Mouse (Mus musculus) limb, embryonic 15.5 days (tissue): Measurements from ENCODE around the gene Zbtb45. TPM values are rescaled to one million over a fixed set of nuclear protein-coding genes. Genes with fewer than 3 reads are reported as not detected.

ENCODE experiments used
- ATAC-seq: fragments of 200-750 bp; cut with Nextera tagmentation; 2 replicates; pipeline ENCODE4 v1.8.0; 2017; ENCODE audit warnings: low read depth, moderate TSS enrichment; ENCODE audit not compliant: insufficient number of reproducible peaks, low FRiP score, low TSS enrichment
- H3K27ac ChIP-seq: fragments of 300-500 bp; sonication (generic); 2 replicates; pipeline ENCODE4 v1.5.1; 2015; ENCODE audit warnings: moderate library complexity, mild to moderate bottlenecking, inconsistent platforms
- H3K27me3 ChIP-seq: fragments of 300-500 bp; sonication (generic); 2 replicates; pipeline ENCODE4 v1.6.1; 2015; ENCODE audit warnings: inconsistent platforms
- H3K36me3 ChIP-seq: fragments of 300-500 bp; sonication (generic); 2 replicates; pipeline ENCODE4 v1.6.1; 2015; ENCODE audit warnings: inconsistent platforms
- H3K4me1 ChIP-seq: fragments of 300-500 bp; sonication (generic); 2 replicates; pipeline ENCODE4 v1.6.1; 2015; ENCODE audit warnings: inconsistent platforms
- H3K4me2 ChIP-seq: fragments of 300-500 bp; sonication (generic); 2 replicates; pipeline ENCODE4 v1.6.1; 2015; ENCODE audit warnings: mild to moderate bottlenecking, inconsistent platforms
- H3K4me3 ChIP-seq: fragments of 300-500 bp; sonication (generic); 2 replicates; pipeline ENCODE4 v1.5.1; 2015; ENCODE audit warnings: mild to moderate bottlenecking, inconsistent platforms
- H3K9ac ChIP-seq: fragments of 300-500 bp; sonication (generic); 2 replicates; pipeline ENCODE4 v1.6.1; 2015; ENCODE audit warnings: inconsistent platforms
- H3K9me3 ChIP-seq: fragments of 300-500 bp; sonication (generic); 2 replicates; pipeline ENCODE4 v1.6.1; 2016; ENCODE audit warnings: inconsistent platforms
- WGBS: fragments of 180-500 bp; shearing (Covaris S2); methylation state at CpG from one replicate; pipeline ENCODE4 v1.1.7; 2015; 5-methylcytosine and 5-hydroxymethylcytosine counted together
- polyA plus RNA-seq: library from polyadenylated mRNA; unstranded; fragments of >200 nt; fragmentation: Nextera tagmentation; extraction: Ambion mirVana; gene quantifications from 2 replicates; pipeline ENCODE4 v1.2.1, GENCODE M21; 2015

Gene Zbtb45
- polyA plus RNA-seq, result 23.7 and 25.2 TPM in 2 replicates

DNA sequence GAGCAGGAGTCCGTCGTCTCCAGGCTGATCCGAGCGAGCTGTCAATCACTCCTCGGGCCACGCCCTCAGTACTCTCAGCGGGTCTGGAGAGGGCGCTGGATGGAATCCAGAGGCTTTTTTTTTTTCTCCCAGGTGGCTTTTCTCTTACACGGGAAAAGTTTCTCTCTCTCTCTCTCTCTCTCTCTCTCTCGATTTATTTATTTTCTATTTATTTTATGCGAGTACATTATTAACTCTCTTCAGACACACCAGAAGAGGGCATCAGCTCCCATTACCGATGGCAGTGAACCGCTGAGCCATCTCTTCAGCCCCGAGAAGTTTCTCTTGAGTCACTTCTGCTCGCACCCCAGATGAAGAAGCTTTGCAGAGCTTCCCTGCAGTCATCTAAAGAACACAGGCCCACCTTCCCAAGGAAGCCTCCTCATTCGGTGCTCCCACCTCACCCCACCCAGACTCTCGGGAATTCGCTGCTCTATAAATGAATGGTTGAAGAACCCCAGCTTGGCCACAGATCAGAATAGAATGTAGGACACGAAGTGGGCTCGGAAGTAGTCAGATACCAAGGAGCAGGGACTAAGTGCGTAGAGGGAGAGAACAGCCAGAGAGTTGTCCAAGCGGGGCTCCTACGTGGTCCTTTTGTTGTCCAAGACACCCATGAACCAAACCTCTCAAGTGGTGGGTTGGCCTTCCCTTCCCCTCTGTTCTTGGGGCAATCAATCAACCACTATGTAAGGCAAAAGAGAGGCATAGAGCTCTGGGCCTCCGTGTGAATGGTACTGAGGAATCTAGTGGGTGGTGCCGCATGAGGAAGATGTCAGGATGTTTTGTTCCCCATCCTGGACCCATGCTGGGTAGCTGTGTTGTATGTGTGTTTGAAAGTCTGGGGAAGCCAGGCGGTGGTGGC lies at the start of gene Zbtb45:
Zbtb45 (minus strand) TSS at position 30 of the 904 bp plus-strand sequence.
- peak within 1 kb of the TSS; percentile 76 for H3K4me3 ChIP-seq
- WGBS, result 15% methylated on average over 26 of the region's 26 CpGs
- H3K4me2 ChIP-seq, result peak within 1 kb of the TSS; percentile 66
- no peaks in the 10 kb centered on the region for H3K9me3 ChIP-seq
- H3K36me3 ChIP-seq, result peaks cover 29% of the 10 kb centered on the region
- peak within 1 kb of the TSS; percentile 90 for H3K9ac ChIP-seq
- no peaks in the 10 kb centered on the region for H3K27me3 ChIP-seq
- peaks cover 33% of the 10 kb centered on the region for H3K4me1 ChIP-seq
- H3K27ac ChIP-seq, result peak within 1 kb of the TSS; percentile 98
- ATAC-seq, result no peak

DNA sequence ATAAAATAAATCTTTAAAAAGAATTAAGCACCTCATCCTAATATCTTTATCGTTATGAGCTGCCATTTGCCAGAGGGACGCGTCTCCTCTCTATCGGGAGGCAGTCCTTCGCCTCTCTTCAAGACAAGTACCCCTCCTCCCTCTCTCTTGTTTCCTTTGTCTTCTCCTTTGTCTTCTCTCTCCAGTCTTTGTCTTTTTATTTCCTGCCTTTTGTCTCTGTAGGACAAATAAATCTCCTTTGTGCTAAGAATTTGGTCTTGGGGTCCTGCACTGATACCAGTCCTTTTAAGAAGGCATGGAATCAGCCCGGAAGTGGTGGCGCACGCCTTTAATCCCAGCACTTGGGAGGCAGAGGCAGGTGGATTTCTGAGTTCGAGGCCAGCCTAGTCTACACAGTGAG lies 49.7 kb upstream of the Zbtb45 start:
- Histone ChIP-seq H3K4me3 (no peak overlapping the region), H3K9ac (no peak overlapping the region), H3K36me3 (no peaks in the 10 kb centered on the region), H3K4me2 (no peak overlapping the region), H3K9me3 (no peaks in the 10 kb centered on the region), H3K4me1 (no peaks in the 10 kb centered on the region), H3K27me3 (no peaks in the 10 kb centered on the region), H3K27ac (no peak overlapping the region)
- 89% methylated on average over 9 of the region's 9 CpGs for WGBS
- ATAC-seq, result no peak

DNA sequence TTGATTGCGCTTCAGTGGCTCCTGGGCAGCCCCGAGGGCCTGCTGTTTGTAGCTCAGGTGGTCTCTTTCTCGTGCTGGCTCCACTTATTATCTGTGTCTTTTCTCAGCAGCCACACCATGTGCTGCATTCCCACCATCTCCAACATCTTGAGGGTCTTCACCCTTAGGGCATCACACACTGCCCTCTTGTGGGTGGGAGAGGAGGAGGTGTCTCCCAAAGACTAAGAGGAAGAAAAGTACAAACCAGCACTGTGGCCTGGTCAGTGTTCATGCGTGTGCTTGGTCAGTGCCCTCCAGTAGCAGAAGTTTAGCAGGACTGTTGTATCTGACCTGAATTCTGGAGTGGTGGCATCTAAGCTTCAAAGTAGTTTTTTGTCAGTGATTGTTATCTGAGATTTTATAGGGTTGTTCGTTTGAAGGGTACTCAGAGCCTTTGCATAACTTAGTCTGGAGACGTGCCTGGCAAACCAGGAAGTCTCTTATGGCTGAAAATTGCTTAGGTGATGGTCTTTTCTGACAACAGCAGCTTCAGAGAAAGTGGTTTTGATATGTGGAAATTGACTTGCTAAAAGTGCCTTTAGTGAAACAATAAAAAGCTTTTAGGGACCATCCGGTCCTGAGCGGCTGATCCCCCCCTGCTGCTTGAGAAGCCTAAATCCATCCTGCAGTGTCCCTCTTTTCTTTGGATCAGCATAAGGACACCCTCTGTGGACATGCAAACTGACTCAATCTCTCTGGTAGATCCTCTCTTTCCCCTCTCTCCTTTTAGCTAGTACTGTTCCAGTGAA lies 47.3 kb upstream of the Zbtb45 start:
- no peak for ATAC-seq
- WGBS, result 57% methylated on average over 8 of the region's 8 CpGs
- H3K4me3 ChIP-seq, result no peak overlapping the region

DNA sequence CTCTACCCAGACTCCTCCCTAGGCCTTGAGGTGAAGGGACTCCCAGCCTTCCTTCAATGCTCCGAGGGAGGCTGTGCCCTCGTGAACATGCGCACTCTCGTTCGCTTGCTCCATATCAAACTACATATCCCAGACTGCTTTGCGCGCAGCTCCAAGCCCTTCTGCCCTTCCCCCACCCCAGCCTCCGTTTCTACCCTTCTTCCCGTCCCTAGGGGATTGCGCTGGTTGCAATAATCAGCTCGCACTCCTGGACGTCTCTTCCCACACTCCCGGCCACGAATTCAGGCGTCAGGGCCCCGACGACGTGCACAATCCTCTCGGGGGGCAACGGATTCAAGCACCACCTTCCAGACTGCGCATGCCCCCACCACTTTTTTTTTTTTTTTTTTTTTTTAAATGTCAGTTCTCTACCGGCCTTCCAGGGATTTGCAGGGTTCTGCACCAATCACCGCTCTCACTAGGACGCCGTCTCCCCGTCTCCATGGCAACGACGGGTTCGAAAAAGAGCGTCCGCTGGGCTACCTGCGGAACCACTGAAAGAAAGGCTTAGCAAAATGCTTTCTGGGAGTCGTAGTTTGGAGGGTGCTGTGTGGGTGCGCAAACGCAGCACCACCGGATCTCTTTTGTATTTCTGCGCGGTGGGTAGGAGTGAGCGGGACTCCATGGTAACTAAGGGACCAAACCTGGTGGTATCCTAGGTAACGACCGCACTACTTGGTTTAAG lies 44.6 kb upstream of the Zbtb45 start, which contains the start of gene Mzf1:
Mzf1 (minus strand) TSS at position 478 of the 724 bp plus-strand sequence.
- H3K36me3 ChIP-seq, result no peaks in the 10 kb centered on the region
- peak within 1 kb of the TSS; percentile 78 for H3K4me2 ChIP-seq
- peak; percentile 94 for ATAC-seq
- H3K9me3 ChIP-seq, result no peaks in the 10 kb centered on the region
- H3K27ac ChIP-seq, result peak within 1 kb of the TSS; percentile 86
- under 1% methylated on average over 41 of the region's 41 CpGs for WGBS
- H3K27me3 ChIP-seq, result no peaks in the 10 kb centered on the region
- H3K4me3 ChIP-seq, result peak within 1 kb of the TSS; percentile 62
- peaks cover 5% of the 10 kb centered on the region; the same call in 1 of the 2 replicates for H3K4me1 ChIP-seq
- peak within 1 kb of the TSS; percentile 55 for H3K9ac ChIP-seq

More for the DNA sequence above, 47.3 kb upstream of the Zbtb45 start:
- H3K36me3 ChIP-seq, result no peaks in the 10 kb centered on the region
- peaks cover 5% of the 10 kb centered on the region; the same call in 1 of the 2 replicates for H3K4me1 ChIP-seq
- H3K9ac ChIP-seq, result no peak overlapping the region
- no peaks in the 10 kb centered on the region for H3K27me3 ChIP-seq
- H3K27ac ChIP-seq, result no peak overlapping the region
- H3K9me3 ChIP-seq, result no peaks in the 10 kb centered on the region
- H3K4me2 ChIP-seq, result no peak overlapping the region

DNA sequence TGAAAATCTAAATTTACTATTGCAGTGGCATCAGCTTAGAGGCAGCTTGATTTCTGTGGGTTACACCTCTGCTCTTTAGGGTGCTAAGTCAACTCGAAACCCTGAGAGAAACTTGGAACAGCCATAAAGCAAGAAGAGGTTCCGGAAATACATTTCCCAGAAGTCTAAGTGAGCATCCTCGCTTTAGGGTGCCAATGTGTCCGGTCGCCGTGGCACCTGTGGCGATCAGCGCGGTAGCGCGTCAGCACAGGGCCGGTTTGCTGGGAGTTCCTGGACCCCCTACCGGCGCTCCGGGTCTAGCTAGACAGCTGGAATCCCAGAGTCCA lies 44.1 kb upstream of the Zbtb45 start:
- Histone ChIP-seq H3K9ac (peak overlapping the region; percentile 55), H3K36me3 (no peaks in the 10 kb centered on the region), H3K27ac (0 out of 2 replicates have a peak overlapping the region, but pooled peaks have one; percentile 61), H3K4me1 (peaks cover 5% of the 10 kb centered on the region; the same call in 1 of the 2 replicates), H3K27me3 (no peaks in the 10 kb centered on the region), H3K9me3 (no peaks in the 10 kb centered on the region), H3K4me3 (peak overlapping the region; percentile 62), H3K4me2 (peak overlapping the region; percentile 78)
- WGBS, result 2% methylated on average over 15 of the region's 15 CpGs
- ATAC-seq, result no peak

DNA sequence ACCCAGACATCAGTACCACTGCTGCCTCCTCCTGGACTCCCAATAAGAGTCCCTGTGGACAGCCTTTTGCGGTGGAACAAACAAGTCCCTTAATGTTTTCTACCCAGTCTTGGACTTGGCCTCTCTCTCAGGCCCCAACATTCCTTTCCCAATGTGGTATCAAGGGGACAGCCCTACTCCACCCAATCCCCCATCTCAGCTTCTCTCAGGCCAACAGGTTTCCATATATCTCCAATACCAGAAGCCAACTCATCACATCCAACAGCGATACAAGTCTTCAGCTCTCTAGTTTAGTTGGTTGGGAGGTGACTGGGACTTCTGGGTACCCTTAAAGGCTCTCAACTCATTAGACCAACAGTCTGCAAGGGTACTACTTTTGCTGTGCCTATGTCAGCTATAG lies 43.7 kb upstream of the Zbtb45 start:
- H3K4me3 ChIP-seq, result peak overlapping the region; percentile 62; the same call in 1 of the 2 replicates

DNA sequence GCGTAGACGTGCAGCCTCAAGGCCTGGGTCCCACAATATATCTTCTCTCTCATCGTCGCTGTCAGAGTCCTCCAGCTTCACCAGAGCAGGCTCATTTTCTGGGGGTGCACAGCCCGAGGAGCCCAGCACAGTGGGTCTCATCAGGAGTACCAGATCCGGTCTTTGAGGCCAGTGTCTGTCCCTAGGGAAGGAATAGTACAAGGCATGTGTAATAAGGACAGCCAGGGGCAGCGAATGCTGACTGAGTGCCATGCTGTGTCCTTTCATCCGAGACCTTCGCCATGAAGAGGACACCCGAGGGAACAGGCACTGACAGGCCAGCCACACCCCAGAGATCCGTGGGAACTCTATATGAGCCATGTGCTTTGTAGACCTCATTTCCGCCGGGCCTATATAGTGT lies 43.2 kb upstream of the Zbtb45 start:
- H3K4me2 ChIP-seq, result no peak overlapping the region
- no peak overlapping the region for H3K4me3 ChIP-seq
- H3K36me3 ChIP-seq, result no peaks in the 10 kb centered on the region
- H3K9ac ChIP-seq, result no peak overlapping the region
- no peaks in the 10 kb centered on the region for H3K9me3 ChIP-seq
- peaks cover 5% of the 10 kb centered on the region; the same call in 1 of the 2 replicates for H3K4me1 ChIP-seq
- H3K27ac ChIP-seq, result no peak overlapping the region
- ATAC-seq, result no peak
- H3K27me3 ChIP-seq, result no peaks in the 10 kb centered on the region
- 86% methylated on average over 13 of the region's 13 CpGs for WGBS

More for the DNA sequence above, 43.7 kb upstream of the Zbtb45 start:
- peaks cover 5% of the 10 kb centered on the region; the same call in 1 of the 2 replicates for H3K4me1 ChIP-seq
- no peaks in the 10 kb centered on the region for H3K9me3 ChIP-seq
- H3K4me2 ChIP-seq, result peak overlapping the region; percentile 78; the same call in 1 of the 2 replicates
- H3K27me3 ChIP-seq, result no peaks in the 10 kb centered on the region
- no peak overlapping the region for H3K9ac ChIP-seq
- H3K36me3 ChIP-seq, result no peaks in the 10 kb centered on the region
- ATAC-seq, result no peak
- 96% methylated on average over 2 of the region's 2 CpGs for WGBS
- H3K27ac ChIP-seq, result no peak overlapping the region

DNA sequence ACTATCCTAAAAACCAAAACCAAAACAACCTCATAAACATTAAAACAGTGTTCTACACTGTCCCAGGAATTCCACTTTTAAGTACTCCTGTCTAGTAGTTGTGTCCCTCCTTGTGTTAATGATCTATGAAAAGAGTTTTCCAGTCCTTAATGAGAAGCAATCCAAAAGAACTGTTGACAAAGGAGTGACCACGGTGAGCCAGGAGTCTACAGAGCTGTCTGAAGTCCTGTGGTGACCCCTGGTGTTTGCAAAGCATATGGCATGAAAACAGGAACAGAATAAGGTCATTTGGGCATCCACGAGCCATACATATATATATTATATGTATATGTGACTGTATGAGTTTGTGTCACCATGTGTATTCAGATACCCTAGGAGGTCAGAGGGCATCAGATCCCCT lies 36.2 kb upstream of the Zbtb45 start:
- WGBS, result 7% methylated on average over 2 of the region's 2 CpGs
- H3K27me3 ChIP-seq, result peaks cover 46% of the 10 kb centered on the region
- H3K27ac ChIP-seq, result no peak overlapping the region
- no peak for ATAC-seq
- H3K4me1 ChIP-seq, result peaks cover 16% of the 10 kb centered on the region
- H3K4me2 ChIP-seq, result no peak overlapping the region
- no peak overlapping the region for H3K9ac ChIP-seq
- no peak overlapping the region for H3K4me3 ChIP-seq
- H3K36me3 ChIP-seq, result no peaks in the 10 kb centered on the region
- H3K9me3 ChIP-seq, result no peaks in the 10 kb centered on the region

DNA sequence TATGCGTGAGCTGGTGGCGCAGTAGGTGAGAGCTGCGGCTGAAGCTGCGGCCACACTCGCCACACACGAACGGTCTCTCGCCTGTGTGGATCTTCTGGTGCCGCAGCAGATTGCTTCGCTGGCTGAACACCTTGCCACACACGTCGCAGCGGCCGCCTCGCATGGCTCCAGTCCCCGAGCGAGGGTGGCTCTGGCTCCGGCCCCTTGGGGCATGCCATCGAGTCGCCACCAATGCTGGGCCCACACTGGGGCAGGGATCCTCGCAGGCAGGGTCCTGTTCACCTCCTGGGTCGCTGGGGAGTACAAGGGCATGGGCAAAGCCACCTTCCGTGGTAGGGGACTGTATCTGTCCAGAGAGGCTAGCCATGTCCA lies 34.4 kb upstream of the Zbtb45 start:
- Histone ChIP-seq H3K27ac (no peak overlapping the region), H3K27me3 (peaks cover 51% of the 10 kb centered on the region), H3K9me3 (no peaks in the 10 kb centered on the region), H3K36me3 (no peaks in the 10 kb centered on the region), H3K4me3 (peak overlapping the region; percentile 46), H3K4me2 (peak overlapping the region; percentile 97), H3K4me1 (peaks cover 16% of the 10 kb centered on the region), H3K9ac (peak overlapping the region; percentile 64; the same call in 1 of the 2 replicates)
- no peak for ATAC-seq
- 2% methylated on average over 23 of the region's 23 CpGs for WGBS

DNA sequence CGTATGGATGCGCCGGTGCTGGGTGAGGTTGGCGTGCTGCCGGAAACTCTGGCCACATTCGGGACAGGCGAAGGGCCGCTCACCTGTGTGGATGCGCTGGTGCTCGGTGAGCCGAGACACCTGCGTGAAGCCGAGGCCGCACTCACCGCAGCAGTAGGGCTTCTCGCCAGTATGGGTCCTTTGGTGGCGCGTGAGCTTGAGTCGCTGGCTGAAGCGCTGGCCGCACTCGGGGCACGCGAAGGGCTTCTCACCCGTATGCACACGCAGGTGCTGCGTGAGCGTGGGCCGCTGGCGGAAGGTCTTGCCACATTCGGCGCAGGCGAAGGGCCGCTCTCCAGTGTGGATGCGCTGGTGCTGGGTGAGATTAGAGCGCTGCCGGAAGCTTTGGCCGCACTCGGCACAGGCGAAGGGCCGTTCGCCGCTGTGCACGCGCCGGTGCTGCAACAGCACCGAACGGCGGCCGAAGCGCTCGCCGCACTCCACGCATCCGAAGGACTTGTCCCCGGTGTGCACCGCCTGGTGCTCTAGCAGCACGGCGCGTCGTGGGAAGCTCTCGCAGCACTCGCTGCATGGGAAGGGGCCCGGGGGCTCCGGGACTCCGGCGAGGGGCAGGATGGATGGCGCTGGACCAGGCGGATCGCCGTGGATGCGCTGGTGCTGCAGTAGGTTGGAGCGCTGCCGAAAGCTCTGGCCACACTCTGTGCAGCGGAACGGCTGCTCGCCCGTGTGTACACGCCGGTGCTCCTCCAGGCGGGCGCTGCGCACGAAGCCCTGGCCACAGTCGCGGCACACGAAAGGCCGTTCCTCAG lies 33.8 kb upstream of the Zbtb45 start:
- Histone ChIP-seq H3K9ac (peak overlapping the region; percentile 64), H3K36me3 (no peaks in the 10 kb centered on the region), H3K27ac (no peak overlapping the region), H3K4me3 (peak overlapping the region; percentile 46), H3K9me3 (no peaks in the 10 kb centered on the region), H3K4me2 (peak overlapping the region; percentile 97), H3K4me1 (peaks cover 20% of the 10 kb centered on the region), H3K27me3 (peaks cover 51% of the 10 kb centered on the region)
- 7% methylated on average over 88 of the region's 88 CpGs for WGBS
- ATAC-seq, result peak; percentile 31; the same call in 1 of the 2 replicates

DNA sequence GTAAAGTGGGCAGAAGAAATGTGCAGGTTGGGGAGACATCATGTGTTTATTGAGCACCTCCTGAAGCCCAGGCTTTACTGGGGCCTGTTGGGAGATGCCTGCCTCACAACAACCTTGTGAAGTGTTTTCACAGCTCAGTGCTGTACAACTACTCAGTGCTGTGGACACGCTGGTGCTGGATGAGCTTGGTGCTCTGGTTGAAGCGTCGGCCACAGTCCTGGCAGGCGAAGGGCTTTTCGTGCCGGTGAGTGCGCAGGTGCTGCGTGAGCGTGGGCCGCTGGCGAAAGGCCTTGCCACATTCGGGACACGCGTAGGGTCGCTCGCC lies 33.2 kb upstream of the Zbtb45 start:
- H3K27me3 ChIP-seq, result peaks cover 51% of the 10 kb centered on the region
- 36% methylated on average over 16 of the region's 16 CpGs for WGBS
- H3K9me3 ChIP-seq, result no peaks in the 10 kb centered on the region
- no peak overlapping the region for H3K9ac ChIP-seq
- H3K27ac ChIP-seq, result no peak overlapping the region
- peaks cover 22% of the 10 kb centered on the region for H3K4me1 ChIP-seq
- no peak for ATAC-seq
- peak overlapping the region; percentile 46 for H3K4me3 ChIP-seq
- H3K36me3 ChIP-seq, result no peaks in the 10 kb centered on the region
- peak overlapping the region; percentile 97; the same call in 1 of the 2 replicates for H3K4me2 ChIP-seq
